Mouse (Mus musculus): ENCODE measurements at regions not wholly inside any gene's neighbourhood (a gene's known extent, or its start where the extent isn't known, plus 50 kb on each side); places are given as distances from the start of the nearest gene placed in this dataset.

DNA sequence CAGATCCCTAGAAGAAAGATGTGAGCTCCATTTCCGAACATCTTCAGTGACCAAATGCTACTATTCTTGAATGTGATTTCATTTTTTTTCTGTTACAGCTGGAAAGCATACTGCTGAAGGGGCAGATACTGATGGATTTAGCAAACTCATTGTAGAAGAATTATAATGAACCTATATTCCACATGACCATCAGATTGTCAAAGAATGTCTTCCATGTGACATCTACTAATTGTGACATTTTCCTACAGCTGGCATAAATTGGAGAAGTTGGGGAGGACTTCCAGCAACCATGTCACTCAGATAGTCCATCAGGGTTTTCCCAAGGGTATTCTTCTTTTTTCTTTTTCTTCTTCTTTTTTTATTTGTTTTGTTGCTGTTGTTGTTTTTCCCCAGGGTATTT is 263.2 kb downstream of the Tmsb4x start:
- TF ChIP-seq EP300 (IDR thresholded peaks at IDR 0.05; ENCODE audit: low read depth) (no peak), CTCF (IDR thresholded peaks at IDR 0.05; ENCODE audit: low read depth) (no peak)

Measured in liver, embryonic 14.5 days (tissue).